Comparison of ENCODE assay signal across 18 mouse cellular contexts in the genomic region with DNA sequence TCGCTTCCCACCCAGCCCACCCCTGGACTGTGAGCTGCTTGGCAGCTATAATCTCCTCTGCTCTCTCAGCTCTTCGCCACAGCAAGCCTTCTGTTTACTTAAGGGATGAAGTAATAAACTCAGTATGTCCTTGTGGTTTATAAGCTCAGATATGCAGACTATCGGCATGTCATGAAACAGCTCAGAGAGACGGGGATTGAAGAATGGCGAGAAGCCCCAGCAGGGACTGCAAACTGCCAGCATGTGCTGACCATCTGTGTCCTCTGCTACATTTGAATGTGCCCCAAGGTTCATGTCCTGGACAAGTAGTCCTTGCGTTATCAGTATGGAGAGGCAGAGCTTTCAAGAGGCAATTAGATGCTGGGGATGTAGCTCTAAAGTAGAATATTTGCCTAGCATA. TPM values are rescaled to one million over a fixed set of nuclear protein-coding genes. Genes with fewer than 3 reads are reported as not detected.
A peak's percentile ranks its signal among the peaks of the same experiment; 100 is the strongest.
DNase-seq lines count a peak whose midpoint lies in the region; ATAC-seq and TF ChIP-seq lines count a peak whose summit lies in the region.
"Had no signal": no experiment of that assay in that cellular context is flagged by ENCODE, and none has a peak within 500 bp of the region (broad histone marks: within the 10 kb centered on the region; RNA-seq: fewer than 3 reads in every experiment).

No protein-coding gene starts in this region.

- H3K79me2 ChIP-seq in myocyte (ENCODE audit: control insufficient read depth, insufficient read depth) = no peaks in the 10 kb centered on the region

- H3K9me3 ChIP-seq in lung, embryonic 15.5 days = no peaks in the 10 kb centered on the region
- no peaks in the 10 kb centered on the region for H3K9me3 ChIP-seq in midbrain, embryonic 10.5 days (replicated peaks)
- H3K9me3 ChIP-seq: heart, embryonic 15.5 days; hindbrain, embryonic 15.5 days; neural tube, embryonic 13.5 days had no signal

- WGBS in lung, embryonic 15.5 days = 17% methylated on average over 6 of the region's 6 CpGs
- WGBS in midbrain, embryonic 10.5 days = 76% methylated on average over 6 of the region's 6 CpGs

- H3K36me3 ChIP-seq in lung, embryonic 15.5 days = no peaks in the 10 kb centered on the region
- H3K36me3 ChIP-seq in myocyte (ENCODE audit: control insufficient read depth, insufficient read depth) = no peaks in the 10 kb centered on the region
- no peaks in the 10 kb centered on the region for H3K36me3 ChIP-seq in midbrain, embryonic 10.5 days
- H3K36me3 ChIP-seq: heart, embryonic 15.5 days; hindbrain, embryonic 15.5 days; neural tube, embryonic 13.5 days had no signal

- DNase-seq in embryo, embryonic 10 days (ENCODE audit: low spot score) = peak; percentile 34
- no peak for DNase-seq in embryo, embryonic 9.5 days (ENCODE audit: extremely low spot score)
- DNase-seq in lung, postnatal 10 days = no peak
- DNase-seq in heart, postnatal 14 days = peak; percentile 48 to 54
- no peak for DNase-seq in midbrain, embryonic 10.5 days (ENCODE audit: low spot score)
- DNase-seq in layer of hippocampus, postnatal 14 days (ENCODE audit: low spot score in 2 of 2) = no peak
- DNase-seq: adrenal gland, postnatal 36 days; gastrocnemius, postnatal 25 days; kidney, adult 2 months; kidney, postnatal 25 days had no signal

- H3K9ac ChIP-seq in lung, embryonic 15.5 days = no peak overlapping the region
- H3K9ac ChIP-seq: heart, embryonic 15.5 days; hindbrain, embryonic 15.5 days; neural tube, embryonic 13.5 days had no signal

- H3K4me2 ChIP-seq in lung, embryonic 15.5 days = no peak overlapping the region
- peak overlapping the region; percentile 67 for H3K4me2 ChIP-seq in myocyte (ENCODE audit: low read depth)
- H3K4me2 ChIP-seq: heart, embryonic 15.5 days; hindbrain, embryonic 15.5 days; neural tube, embryonic 13.5 days had no signal

- intact Hi-C loops in heart, postnatal 14 days (cut with DNase I) = no loop called here

- H3ac ChIP-seq in myocyte (ENCODE audit: control insufficient read depth, insufficient read length) = no peak overlapping the region

- peaks cover 46% of the 10 kb centered on the region for H3K4me1 ChIP-seq in lung, embryonic 15.5 days
- peaks cover 16% of the 10 kb centered on the region for H3K4me1 ChIP-seq in midbrain, embryonic 10.5 days
- H3K4me1 ChIP-seq: hindbrain, embryonic 15.5 days had no signal

- TF ChIP-seq POLR2A in myocyte (IDR thresholded peaks at IDR 0.05; ENCODE audit: insufficient read length, low read depth) = no peak

- peak; percentile 46 for ATAC-seq in lung, embryonic 15.5 days (ENCODE audit: borderline replicate concordance, extremely low read depth, low FRiP score, low TSS enrichment)
- ATAC-seq: forebrain, embryonic 14.5 days; Patski had no signal

- H3K27me3 ChIP-seq in lung, embryonic 15.5 days = no peaks in the 10 kb centered on the region
- no peaks in the 10 kb centered on the region for H3K27me3 ChIP-seq in myocyte (ENCODE audit: control insufficient read depth, insufficient read depth, insufficient read length)
- H3K27me3 ChIP-seq in midbrain, embryonic 10.5 days (ENCODE audit: low read depth, poor library complexity, severe bottlenecking) = 0 out of 2 replicates have a peak, but pooled peaks cover 14% of the 10 kb centered on the region
- H3K27me3 ChIP-seq: heart, embryonic 15.5 days; hindbrain, embryonic 15.5 days; Patski had no signal

- H3K27ac ChIP-seq in lung, embryonic 15.5 days = no peak overlapping the region
- H3K27ac ChIP-seq in midbrain, embryonic 10.5 days (replicated peaks) = no peak overlapping the region
- H3K27ac ChIP-seq: heart, embryonic 15.5 days; hindbrain, embryonic 15.5 days; neural tube, embryonic 13.5 days had no signal

- no peak overlapping the region for H3K4me3 ChIP-seq in lung, embryonic 15.5 days
- H3K4me3 ChIP-seq in myocyte = no peak overlapping the region
- no peak overlapping the region for H3K4me3 ChIP-seq in midbrain, embryonic 10.5 days
- H3K4me3 ChIP-seq: heart, embryonic 15.5 days; hindbrain, embryonic 15.5 days; megakaryocyte, embryonic 14.5 days; neural tube, embryonic 13.5 days had no signal

TF ChIP-seq in myocyte, 11 proteins besides CTCF, POLR2A, EP300 and RAD21:
- peak in 1 of 3 experiments; percentile 30 for TF ChIP-seq MYOD1 (IDR thresholded peaks at IDR 0.05; ENCODE audit: control insufficient read depth in 1 of 3, insufficient read length in 2 of 3, low read depth in 2 of 3)
- no peak for TF ChIP-seq SRF (IDR thresholded peaks at IDR 0.05; ENCODE audit: control insufficient read depth, insufficient read length, low read depth)
- TF ChIP-seq TCF12 (IDR thresholded peaks at IDR 0.05; ENCODE audit: insufficient read depth, poor library complexity, severe bottlenecking) = peak; percentile 53
- TF ChIP-seq CEBPB (IDR thresholded peaks at IDR 0.05; ENCODE audit: insufficient read depth, poor library complexity, severe bottlenecking) = no peak
- TF ChIP-seq E2F4 (IDR thresholded peaks at IDR 0.05; ENCODE audit: insufficient read depth) = no peak
- no peak for TF ChIP-seq MAX (IDR thresholded peaks at IDR 0.05; ENCODE audit: low read depth)
- peak; percentile 33 for TF ChIP-seq TCF3 (IDR thresholded peaks at IDR 0.05; ENCODE audit: insufficient read length, low read depth)
- no peak for TF ChIP-seq MYOG (IDR thresholded peaks at IDR 0.05; ENCODE audit: control insufficient read depth in 1 of 3, insufficient read depth in 1 of 3, insufficient read length in 2 of 3, low read depth in 2 of 3)

RNA-seq across cellular contexts. Expression of a gene that starts 7.5 kb away (rescaled TPM):
- polyA plus RNA-seq in lung, embryonic 15.5 days (2015; fragmentation: Nextera tagmentation; extraction: Ambion mirVana) = 21.4 and 22.4 TPM in 2 replicates
- total RNA-seq in heart, postnatal 14 days (2021) = 10 to 100 TPM; 47.6 to 48.3 TPM
- polyA plus RNA-seq in myocyte (2012; fragmentation: generic; extraction: Trizol) = 86.2 TPM
- polyA plus RNA-seq in midbrain, embryonic 10.5 days (2016; fragmentation: Nextera tagmentation; extraction: Ambion mirVana) = 6.4 and 9.9 TPM in 2 replicates
- total RNA-seq in layer of hippocampus, postnatal 14 days (2021) = 10 to 100 TPM; 60.4 to 63.5 TPM

Comparison
In these comparisons a context has a peak if more than half of its experiments do, and no peak if none do; other contexts are left out.
1. DNase-seq: peak in embryo, embryonic 10 days (single experiment) and heart, postnatal 14 days (2 of 2); none in embryo, embryonic 9.5 days (single experiment), lung, postnatal 10 days (single experiment), midbrain, embryonic 10.5 days (single experiment) and layer of hippocampus, postnatal 14 days (0 of 2).